Mouse (Mus musculus) layer of hippocampus, postnatal 14 days (tissue): ENCODE measurements at regions not wholly inside any gene's neighbourhood (a gene's known extent, or its start where the extent isn't known, plus 50 kb on each side); places are given as distances from the start of the nearest gene placed in this dataset.

Experiments used
- DNase-seq, 2 experiments: peaks; one replicate each; pipeline ENCODE4 v3.0.0; 2021 to 2022; ENCODE audit warnings: low spot score in 2 of 2, mixed read lengths in 1 of 2

GRCm38 (mm10) chr16:20803278-20803930 is 69.1 kb upstream of the Thpo start:
- DNase-seq, result no peak

- no peak for DNase-seq
Observed at GRCm38 (mm10) chr16:20802724-20803123, 68.4 kb upstream of the Thpo start.

- DNase-seq, result no peak
Observed at GRCm38 (mm10) chr16:20800038-20800437, 65.7 kb upstream of the Thpo start.

DNA sequence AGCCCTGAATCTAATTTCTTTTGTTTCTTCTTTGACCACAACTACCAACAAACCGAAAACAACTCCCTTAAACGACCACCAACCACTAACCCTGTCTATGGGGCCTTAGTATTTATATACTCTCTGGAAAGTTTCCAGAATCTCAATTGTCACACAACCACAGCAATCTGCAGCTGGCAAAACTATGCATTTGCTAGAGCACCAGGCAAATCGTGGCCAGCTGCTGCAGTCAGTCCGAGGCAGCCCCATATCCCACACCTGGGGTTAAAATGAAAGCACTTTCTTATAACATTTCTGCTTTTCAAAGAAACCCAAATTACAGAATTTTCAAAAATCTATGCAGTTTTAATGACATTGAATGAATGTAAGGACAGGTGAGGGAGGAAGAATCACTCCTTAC is 63.8 kb upstream of the Thpo start:
- no peak for DNase-seq

- no peak for DNase-seq
Observed at GRCm38 (mm10) chr16:20794721-20795120, 60.4 kb upstream of the Thpo start.
